Mouse (Mus musculus) heart, postnatal 0 days (tissue): ENCODE data around the gene Rplp0. TPM values are rescaled to one million over a fixed set of nuclear protein-coding genes. Genes with fewer than 3 reads are reported as not detected.
"Not testable (repeated sequence)": the region's sequence is repeated elsewhere in the genome, so short reads cannot be mapped to it uniquely, and the experiment has no call there.

Source experiments
- ATAC-seq: fragments of 200-750 bp; cut with Nextera tagmentation; 2 replicates; pipeline ENCODE4 v1.8.0; 2017; ENCODE audit warnings: low read depth, moderate number of reproducible peaks, moderate library complexity; ENCODE audit not compliant: insufficient read depth
- DNase-seq: peaks from one replicate; pipeline ENCODE4 v3.0.0-alpha.2; 2016; ENCODE audit warnings: low spot score
- H3K27ac ChIP-seq: fragments of 300-500 bp; sonication (generic); 2 replicates; pipeline ENCODE4 v1.5.1; 2014; ENCODE audit warnings: low read depth, mild to moderate bottlenecking
- H3K27me3 ChIP-seq: fragments of 300-500 bp; sonication (generic); 2 replicates; pipeline ENCODE4 v1.6.1; 2014; ENCODE audit warnings: low read length, mixed read lengths; ENCODE audit not compliant: control insufficient read depth, insufficient read depth
- H3K36me3 ChIP-seq: fragments of 300-500 bp; sonication (generic); replicated peaks from 2 replicates; pipeline ENCODE4 v1.6.1; 2014; ENCODE audit warnings: low read length, mixed read lengths; ENCODE audit not compliant: control insufficient read depth, insufficient read depth
- H3K4me1 ChIP-seq: fragments of 300-500 bp; sonication (generic); 2 replicates; pipeline ENCODE4 v1.6.1; 2014; ENCODE audit warnings: antibody characterized with exemption; ENCODE audit not compliant: control insufficient read depth, insufficient read depth
- H3K4me2 ChIP-seq: fragments of 300-500 bp; sonication (generic); 2 replicates; pipeline ENCODE4 v1.6.1; 2014; ENCODE audit warnings: low read depth, mild to moderate bottlenecking, low read length, moderate library complexity
- H3K4me3 ChIP-seq: fragments of 300-500 bp; sonication (generic); 2 replicates; pipeline ENCODE4 v1.5.1; 2014; ENCODE audit warnings: low read depth, low read length
- H3K9ac ChIP-seq: fragments of 300-500 bp; sonication (generic); replicated peaks from 2 replicates; pipeline ENCODE4 v1.6.1; 2014; ENCODE audit warnings: low read depth, low read length, mixed read lengths
- H3K9me3 ChIP-seq: fragments of 300-500 bp; sonication (generic); replicated peaks from 2 replicates; pipeline ENCODE4 v1.6.1; 2016; ENCODE audit warnings: low read length; ENCODE audit not compliant: control insufficient read depth
- CTCF ChIP-seq: IDR thresholded peaks from 2 replicates; pipeline ENCODE4 v1.5.1; 2016; ENCODE audit warnings: antibody characterized with exemption, control low read depth, low read depth
- EP300 ChIP-seq: IDR thresholded peaks from 2 replicates; pipeline ENCODE4 v1.6.1; 2016; ENCODE audit warnings: antibody characterized with exemption, low read depth
- WGBS: fragments of 180-500 bp; shearing (Covaris S2); extraction: QIAGEN DNeasy Blood & Tissue Kit; methylation state at CpG from one replicate; pipeline ENCODE4 v1.1.7; 2014; 5-methylcytosine and 5-hydroxymethylcytosine counted together
- polyA plus RNA-seq: library from polyadenylated mRNA; unstranded; fragments of >200 nt; fragmentation: Nextera tagmentation; extraction: Ambion mirVana; gene quantifications from 2 replicates; pipeline ENCODE4 v1.2.1, GENCODE M21; 2015
- total RNA-seq: library from RNA; depleted of rRNA; stranded (reverse); fragments of >200 nt; gene quantifications from 2 replicates; pipeline ENCODE4 v1.2.3, GENCODE M21; 2014; ENCODE audit warnings: low replicate concordance

Gene Rplp0
- total and polyA plus RNA-seq, 2 experiments from 2014 or later = 877 to 2,522 TPM

DNA sequence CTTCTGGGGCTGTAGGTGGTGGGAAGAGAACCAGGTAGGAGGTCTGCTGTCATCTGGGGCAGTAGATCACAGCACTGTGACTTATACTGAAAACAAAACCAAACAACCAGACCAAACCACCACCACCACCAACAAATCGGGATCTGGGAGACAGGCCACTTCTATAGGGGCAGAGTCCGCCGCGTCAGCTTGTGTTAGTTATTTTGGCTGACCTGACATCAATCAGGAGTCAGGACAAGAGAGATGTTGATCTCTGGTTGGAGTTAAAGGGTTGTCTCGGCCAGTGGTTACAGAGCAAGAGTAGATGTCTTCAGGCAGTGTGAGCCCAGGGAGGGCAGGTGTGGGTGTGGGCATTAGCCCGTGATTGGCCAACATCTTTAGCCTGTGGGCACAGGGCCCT lies 44.9 kb upstream of the Rplp0 start:
- Histone ChIP-seq H3K27me3 (no peaks in the 10 kb centered on the region), H3K9me3 (no peaks in the 10 kb centered on the region), H3K4me3 (no peak overlapping the region), H3K4me1 (peaks cover 24% of the 10 kb centered on the region), H3K27ac (peak overlapping the region; percentile 89), H3K36me3 (no peaks in the 10 kb centered on the region; the same call in 1 of the 2 replicates), H3K9ac (no peak overlapping the region; the same call in 1 of the 2 replicates), H3K4me2 (peak overlapping the region; percentile 35; the same call in 1 of the 2 replicates)
- no peak for ATAC-seq
- no peak for DNase-seq
- WGBS = 75% methylated on average over 6 of the region's 6 CpGs
- TF ChIP-seq EP300 = no peak
- no peak for TF ChIP-seq CTCF

DNA sequence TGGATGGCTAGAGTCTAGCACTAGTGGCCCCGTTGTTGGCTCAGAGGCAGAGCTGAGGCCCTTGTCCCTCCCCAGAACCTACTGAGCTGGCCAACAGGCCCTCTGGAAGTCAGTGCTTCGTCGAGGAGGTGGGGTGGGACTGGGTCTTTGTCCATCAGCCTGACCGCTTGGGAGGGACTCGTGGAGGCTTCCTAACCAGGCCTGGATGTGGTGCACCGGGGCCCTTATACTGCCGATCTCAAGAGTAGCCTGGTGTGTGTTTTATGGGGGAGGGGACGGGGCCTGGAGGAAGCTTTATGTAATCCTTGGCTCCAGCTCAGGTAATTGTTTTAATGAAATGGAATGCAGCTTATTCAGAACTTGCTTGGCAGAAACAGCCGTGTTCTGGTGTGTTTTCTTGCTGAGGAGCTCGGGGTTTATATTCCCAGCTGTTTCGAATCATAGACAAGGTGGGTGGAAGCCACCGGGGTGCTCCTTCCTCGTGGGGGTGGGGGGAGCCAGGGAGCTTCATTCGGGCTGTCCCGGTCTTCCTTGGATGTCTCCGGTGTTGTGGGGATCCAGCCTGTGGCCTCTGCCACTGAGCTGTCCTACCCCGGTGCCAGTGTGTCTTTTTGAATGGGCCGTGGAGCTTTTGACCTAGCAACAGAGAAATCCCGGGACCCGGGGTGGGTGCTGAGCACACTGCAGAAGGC lies 44.2 kb upstream of the Rplp0 start:
- WGBS = 43% methylated on average over 20 of the region's 20 CpGs
- no peak for TF ChIP-seq CTCF
- peak; percentile 73 for TF ChIP-seq EP300
- H3K9ac ChIP-seq = no peak overlapping the region; the same call in 1 of the 2 replicates
- ATAC-seq = peak; percentile 79
- DNase-seq = peak; percentile 85
- H3K4me1 ChIP-seq = peaks cover 17% of the 10 kb centered on the region
- H3K36me3 ChIP-seq = no peaks in the 10 kb centered on the region; the same call in 1 of the 2 replicates
- peak overlapping the region; percentile 89 for H3K27ac ChIP-seq
- no peaks in the 10 kb centered on the region for H3K9me3 ChIP-seq
- no peaks in the 10 kb centered on the region for H3K27me3 ChIP-seq
- peak overlapping the region; percentile 35 for H3K4me2 ChIP-seq
- H3K4me3 ChIP-seq = peak overlapping the region; percentile 2; the same call in 1 of the 2 replicates

DNA sequence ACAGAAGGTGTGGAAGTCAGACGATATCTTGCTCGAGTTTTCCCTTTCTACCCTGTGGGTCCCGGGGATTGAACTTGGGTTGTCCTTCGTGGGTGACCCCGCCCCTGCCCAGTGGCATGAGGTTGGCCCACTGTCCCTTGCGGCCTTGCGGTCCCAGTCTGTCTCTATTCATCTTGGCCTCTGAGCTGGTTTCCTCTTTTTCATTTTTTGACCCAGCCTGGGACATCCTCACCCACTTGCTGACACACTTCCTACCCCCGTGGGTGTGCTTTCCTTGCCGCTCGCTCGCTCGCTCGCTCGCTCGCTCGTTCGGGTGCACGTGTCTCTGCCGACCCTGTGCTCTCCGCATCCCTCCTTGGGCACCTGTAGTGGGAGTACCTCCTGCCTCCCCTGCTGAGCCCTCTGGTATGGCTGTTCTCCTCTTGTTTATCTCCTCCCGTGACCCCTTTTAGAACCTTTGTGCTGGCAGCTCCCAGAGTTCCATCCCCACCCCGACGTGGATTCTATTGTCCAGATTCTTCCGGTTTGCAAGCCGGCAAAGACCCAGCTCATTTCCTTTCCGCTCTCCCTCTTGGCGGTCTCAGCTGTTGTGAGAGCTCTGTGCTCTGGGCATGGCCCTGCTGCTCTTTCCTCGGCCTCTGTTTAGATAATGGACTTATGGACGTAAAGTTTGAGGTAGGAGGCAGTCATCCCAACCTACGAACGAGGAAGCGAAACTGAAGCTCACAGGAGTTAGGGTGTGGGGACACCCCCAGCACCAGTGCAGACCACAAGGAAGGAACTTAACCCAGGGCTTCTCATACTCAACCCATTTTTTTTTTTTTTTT lies 43.0 kb upstream of the Rplp0 start:
- Histone ChIP-seq H3K4me1 (peaks cover 24% of the 10 kb centered on the region), H3K36me3 (no peaks in the 10 kb centered on the region; the same call in 1 of the 2 replicates), H3K9me3 (no peaks in the 10 kb centered on the region), H3K27ac (peak overlapping the region; percentile 89), H3K4me2 (peak overlapping the region; percentile 22), H3K27me3 (no peaks in the 10 kb centered on the region), H3K4me3 (no peak overlapping the region), H3K9ac (no peak overlapping the region)
- DNase-seq (peak; percentile 84), ATAC-seq (peak; percentile 59)
- TF ChIP-seq CTCF (no peak), EP300 (no peak)
- WGBS = 51% methylated on average over 32 of the region's 32 CpGs

DNA sequence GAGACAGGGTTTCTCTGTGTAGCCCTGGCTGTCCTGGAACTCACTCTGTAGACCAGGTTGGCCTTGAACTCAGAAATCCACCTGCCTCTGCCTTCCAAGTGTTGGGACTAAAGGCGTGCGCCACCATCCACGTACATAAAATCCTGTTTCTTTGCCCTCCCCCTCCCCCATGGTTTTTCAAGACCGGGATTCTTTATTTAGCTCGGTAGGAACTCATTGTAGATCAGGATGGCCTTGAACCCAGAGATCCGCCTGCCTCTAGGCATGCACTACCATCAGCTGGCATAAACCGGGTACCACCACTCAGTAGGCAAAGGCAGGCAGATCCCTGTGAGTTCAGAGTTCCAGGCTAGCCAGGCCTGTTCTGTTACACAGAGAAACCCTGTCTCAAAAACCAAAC lies 42.4 kb upstream of the Rplp0 start:
- WGBS = 75% methylated on average over 7 of the region's 7 CpGs
- Histone ChIP-seq H3K4me3 (no peak overlapping the region), H3K27me3 (no peaks in the 10 kb centered on the region), H3K9me3 (no peaks in the 10 kb centered on the region), H3K9ac (no peak overlapping the region), H3K27ac (peak overlapping the region; percentile 89), H3K4me2 (no peak overlapping the region), H3K36me3 (no peaks in the 10 kb centered on the region; the same call in 1 of the 2 replicates), H3K4me1 (peaks cover 26% of the 10 kb centered on the region)
- no peak for DNase-seq
- TF ChIP-seq EP300 = no peak
- TF ChIP-seq CTCF = no peak
- no peak for ATAC-seq

DNA sequence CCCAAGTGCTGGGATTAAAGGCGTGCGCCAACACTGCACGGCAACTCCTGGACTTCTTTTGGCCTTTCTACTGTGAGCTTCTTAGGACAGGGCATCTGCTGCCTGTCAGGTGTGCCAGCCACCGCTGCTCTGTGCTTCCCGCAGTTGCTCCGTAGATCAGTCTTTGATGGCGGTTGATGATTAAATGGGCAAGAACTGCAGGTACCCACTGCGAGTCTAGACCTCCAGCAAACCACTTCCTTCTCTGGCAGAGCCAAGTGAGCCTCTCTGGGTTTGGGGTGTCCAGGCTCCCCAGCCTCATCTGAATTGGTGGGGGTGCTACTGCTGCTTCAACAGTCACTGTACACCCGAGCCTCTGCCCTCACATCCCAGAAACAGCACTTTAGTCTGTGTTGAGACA lies 41.8 kb upstream of the Rplp0 start:
- no peaks in the 10 kb centered on the region for H3K9me3 ChIP-seq
- peaks cover 32% of the 10 kb centered on the region for H3K4me1 ChIP-seq
- H3K4me2 ChIP-seq = no peak overlapping the region
- no peaks in the 10 kb centered on the region for H3K27me3 ChIP-seq
- H3K27ac ChIP-seq = peak overlapping the region; percentile 89
- DNase-seq = no peak
- no peak overlapping the region for H3K4me3 ChIP-seq
- 91% methylated on average over 9 of the region's 9 CpGs for WGBS
- H3K9ac ChIP-seq = no peak overlapping the region
- ATAC-seq = no peak
- no peaks in the 10 kb centered on the region; the same call in 1 of the 2 replicates for H3K36me3 ChIP-seq
- TF ChIP-seq CTCF = no peak
- no peak for TF ChIP-seq EP300

DNA sequence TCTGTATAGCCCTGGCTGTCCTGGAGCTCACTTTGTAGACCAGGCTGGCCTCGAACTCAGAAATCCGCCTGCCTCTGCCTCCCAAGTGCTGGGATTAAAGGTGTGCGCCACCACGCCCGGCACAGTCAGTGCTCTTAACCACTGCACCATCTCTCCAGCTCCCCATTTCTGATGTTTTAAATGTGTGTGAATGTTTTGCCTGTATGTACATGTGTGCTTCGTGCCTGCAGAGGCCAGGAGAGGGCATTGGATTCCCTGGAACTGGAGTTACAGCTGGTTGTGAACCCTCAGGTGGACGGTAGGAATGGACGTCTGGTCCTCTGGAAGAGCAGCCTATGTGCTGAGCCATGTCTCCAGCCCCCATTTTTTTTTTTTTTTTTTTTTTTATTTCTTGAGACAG lies 41.1 kb upstream of the Rplp0 start:
- not testable (repeated sequence) for H3K4me2 ChIP-seq, H3K4me3 ChIP-seq, DNase-seq, ATAC-seq, H3K36me3 ChIP-seq, H3K9ac ChIP-seq, H3K27ac ChIP-seq, H3K9me3 ChIP-seq, H3K27me3 ChIP-seq
- H3K4me1 ChIP-seq = peaks cover 38% of the 10 kb centered on the region
- WGBS = 98% methylated on average over 7 of the region's 8 CpGs
